Mouse (Mus musculus): ENCODE data around the gene Uroc1.

Gene Uroc1

DNA sequence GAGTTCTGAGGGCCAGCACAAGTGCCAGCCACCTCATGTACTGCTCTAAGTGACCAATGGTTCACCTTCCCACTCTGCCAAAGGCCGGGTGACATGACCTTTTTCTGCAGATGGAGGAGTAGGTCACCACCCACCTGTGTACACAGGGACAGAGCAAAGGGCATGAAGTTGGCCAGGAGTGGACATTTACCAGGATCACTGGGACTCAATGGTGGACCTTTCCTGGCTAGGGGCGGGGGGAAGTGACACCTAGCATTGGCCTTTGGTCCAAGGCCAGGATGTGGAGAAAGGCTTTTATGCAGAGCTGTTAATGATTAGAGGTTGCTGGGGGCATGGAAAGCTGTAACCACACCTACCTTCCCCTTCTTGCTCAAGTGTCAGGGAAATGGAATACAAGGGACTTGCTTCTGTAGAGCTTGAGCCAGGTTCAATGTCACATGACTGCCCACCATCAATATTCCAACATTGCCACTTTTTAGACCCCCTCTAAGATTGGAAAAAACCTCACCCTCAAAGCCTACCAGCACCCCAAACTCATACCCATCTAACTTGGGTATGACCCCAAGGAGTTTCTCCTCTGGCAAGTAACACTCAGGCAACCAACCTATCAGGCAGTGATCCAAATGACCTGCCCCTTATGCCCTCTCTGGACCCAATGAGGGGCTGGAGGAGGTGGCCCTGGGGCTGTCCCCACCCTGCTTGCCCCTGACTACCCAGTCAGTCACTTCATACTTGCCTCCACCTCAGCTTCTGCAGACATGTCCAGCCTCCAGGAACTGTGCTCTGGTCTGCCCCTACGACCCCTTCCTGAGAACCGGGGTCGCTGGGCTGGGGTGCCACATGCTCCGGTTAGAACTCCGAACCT, at the start of gene Uroc1:
Gene Uroc1 (plus strand): TSS at position 724 of the 865 bp plus-strand sequence.
- DNase-seq (ENCODE audit: low spot score in 2 of 2), result no peak

DNA sequence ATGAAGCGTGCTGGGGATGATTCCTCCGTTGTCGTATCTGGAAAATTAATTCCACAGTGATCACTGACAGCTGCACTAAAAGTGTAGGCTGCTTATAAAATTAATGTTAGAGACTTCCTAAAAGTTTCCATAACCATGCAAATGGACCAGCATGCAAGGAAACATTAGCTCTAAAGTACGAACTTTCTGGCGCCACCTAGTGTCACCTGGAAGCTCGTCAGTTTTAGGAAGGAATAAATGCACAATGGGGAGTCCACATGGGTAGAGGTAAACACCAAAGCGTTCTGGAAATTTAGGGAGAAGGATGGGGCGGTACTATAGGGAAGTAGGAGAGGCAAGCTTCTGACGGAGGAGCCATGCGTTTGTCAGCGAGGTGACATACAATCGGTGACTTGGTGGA, 44.8 kb upstream of the Uroc1 start:
- DNase-seq (ENCODE audit: low spot score in 2 of 2), result peak in 1 of 2 experiments; percentile 33

DNA sequence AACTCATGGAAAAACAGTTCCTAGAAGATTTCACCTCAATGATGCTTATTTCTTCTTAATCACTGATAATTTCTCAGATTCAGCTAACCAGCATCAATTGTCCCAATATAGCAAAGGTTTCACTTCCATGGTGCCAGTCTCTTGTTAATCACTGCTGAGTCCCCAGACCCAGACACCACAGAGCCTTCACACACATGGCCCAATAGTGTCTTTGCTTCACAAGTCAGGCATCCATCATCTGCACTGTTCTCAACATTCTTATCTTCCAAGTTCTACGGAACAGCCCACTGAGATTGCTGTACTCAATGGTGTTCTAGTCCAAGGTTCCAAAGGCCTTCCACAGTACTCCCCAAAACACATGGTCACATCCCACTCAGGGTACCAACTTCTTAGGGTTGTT, 32.2 kb upstream of the Uroc1 start, which contains the start of gene BC048671:
Gene BC048671 (plus strand): TSS at position 301 of the 400 bp plus-strand sequence.
- DNase-seq (ENCODE audit: low spot score in 2 of 2), result no peak

DNA sequence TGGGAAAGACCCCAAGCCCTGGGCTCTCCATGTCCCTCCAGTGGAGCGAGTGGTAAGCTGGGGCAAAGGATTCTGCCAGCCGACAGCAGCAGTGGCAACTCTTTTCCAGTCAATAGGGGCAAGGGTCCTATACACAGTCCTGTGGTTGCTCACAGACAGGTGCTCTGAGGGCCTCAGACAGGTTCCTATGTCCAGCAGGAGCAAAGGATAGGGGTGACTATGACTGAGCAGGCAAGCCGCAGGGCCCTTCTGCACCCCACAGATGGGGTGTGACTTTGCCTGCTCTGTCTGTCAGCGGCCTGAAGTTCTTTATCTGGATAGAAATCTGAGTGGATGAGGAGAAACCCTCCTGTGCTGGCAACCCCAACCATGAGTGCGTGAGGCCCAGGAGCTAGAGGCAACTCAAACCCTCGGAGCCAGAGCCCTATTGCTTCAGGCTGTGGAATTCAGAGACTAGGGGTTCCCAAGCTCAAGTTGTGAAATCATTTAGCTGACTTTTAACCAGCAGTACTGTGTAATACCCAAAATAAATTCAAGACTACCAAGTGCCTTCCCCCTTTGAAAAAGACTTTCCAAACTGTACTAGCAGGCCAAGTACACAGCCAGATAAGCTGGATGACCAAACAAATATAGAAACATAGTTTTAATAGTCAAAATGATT, 26.6 kb upstream of the Uroc1 start:
- DNase-seq (ENCODE audit: low spot score in 2 of 2), result no peak

DNA sequence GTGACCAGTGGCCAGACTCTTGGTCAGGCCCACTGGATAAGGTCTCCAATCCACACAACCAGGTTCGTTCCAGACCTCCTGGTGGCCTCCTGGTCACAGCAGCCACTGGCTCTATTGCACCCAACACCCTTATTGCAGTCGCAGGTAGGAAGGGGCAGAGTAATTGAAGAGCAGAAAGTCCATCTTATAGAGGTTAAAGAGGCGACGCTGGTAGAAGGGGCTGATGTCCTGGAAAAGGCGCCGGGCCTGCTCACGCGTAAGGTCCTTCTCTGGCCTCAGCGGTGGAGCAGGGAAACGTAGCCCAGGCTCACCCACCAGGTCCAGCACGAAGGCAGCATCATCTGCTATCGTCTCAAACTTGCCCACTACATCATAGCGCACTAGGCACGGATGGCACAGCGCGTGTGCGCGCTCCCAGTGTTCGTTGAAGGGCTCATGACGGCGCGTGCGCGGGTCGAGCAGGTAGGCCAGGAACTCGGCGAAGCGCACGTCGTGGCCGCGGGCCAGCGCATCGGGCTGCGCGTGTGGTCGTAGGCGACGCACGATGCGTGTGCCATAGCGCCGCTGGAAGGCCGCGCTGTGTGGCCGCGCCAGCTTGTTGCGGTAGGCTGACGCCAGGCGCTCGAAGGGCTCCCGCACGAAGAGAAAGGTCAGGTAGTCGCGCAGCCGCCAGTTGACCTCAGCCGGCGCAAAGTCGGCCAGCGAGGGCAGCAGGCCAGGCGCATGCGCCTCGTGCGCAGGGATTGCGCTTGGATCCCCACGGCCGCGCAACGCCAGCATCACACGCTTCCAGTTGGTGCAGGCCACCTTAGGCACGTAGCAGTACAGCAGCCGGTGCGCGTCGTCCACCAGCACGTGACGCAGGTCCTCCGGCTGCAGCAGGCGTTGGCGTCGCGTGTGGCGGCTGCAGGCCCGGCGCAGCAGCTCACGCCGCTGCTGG, 24.0 kb upstream of the Uroc1 start:
- no peak for DNase-seq (ENCODE audit: low spot score in 2 of 2)

DNA sequence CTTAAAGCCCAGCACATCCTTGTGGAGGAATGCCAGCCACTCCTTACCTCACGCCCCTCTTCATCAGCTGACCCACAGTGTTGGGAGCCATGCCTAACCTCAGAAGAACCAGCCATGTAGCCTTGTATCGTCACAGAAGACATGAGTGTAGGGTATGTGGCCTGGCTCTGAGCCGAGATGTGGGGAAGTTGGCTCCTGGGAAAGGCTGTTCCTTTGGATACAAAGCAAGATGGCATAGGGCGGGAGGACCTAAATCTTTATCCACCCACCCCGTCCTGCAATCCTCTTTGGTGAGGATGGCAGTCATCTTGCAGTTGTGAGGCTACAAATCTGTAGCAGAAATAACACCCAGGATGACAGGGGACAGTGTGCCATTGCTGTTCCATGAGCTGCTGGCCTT, 17.1 kb upstream of the Uroc1 start:
- DNase-seq (ENCODE audit: low spot score in 2 of 2), result peak in 1 of 2 experiments; percentile 28

DNA sequence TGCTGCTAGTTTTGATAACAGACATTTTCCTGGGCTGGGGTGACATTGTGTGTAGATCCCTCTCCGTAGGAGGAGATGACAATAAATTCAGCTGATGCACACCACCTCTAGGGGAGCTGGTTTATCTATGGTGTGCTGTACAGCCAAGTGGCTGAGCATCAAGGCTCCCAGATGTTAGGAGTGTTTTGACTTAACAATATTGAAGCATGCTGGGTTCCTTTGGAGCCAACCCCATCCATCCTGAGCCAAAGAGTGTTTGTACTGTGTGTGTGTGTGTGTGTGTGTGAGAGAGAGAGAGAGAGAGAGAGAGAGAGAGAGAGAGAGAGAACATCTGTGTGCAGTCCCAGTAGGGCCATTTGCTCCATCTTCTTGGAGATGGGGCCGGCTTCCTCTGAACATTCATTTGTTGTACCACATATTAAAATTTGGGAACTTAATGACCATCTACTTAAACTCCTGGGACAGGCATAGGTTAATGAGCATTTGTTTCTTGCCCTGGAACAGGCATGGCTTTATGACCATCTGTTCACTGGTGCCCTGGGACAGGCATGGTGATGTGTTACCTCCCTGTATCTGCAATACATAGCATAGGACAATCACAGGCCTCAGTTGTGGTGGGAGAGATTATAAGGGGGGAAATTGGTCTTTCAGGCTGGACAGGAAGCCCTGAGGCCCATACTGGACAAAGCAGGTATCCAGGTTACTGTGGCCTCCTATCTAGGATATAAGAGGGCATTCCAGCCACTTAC, 15.4 kb upstream of the Uroc1 start:
- no peak for DNase-seq (ENCODE audit: low spot score in 2 of 2)

DNA sequence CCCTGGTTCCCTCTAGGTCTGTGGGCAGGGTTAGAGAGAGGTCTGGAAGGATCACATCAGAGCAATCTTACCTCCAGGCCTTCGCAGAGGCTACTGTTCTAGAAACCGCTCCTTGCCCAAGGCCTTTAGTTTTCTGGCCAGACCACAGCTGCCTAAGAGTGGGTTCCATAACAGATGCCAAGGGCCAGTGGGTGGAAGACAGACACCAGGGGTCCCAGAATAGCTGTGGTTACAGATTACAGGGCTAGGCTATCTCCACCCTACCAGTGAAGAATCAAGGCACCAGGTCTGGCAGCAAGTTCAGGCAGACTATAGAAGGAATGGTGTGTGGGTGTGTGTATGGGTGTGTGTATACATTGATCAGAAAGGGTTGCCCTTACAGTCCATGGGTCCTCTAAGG, 14.1 kb upstream of the Uroc1 start:
- no peak for DNase-seq (ENCODE audit: low spot score in 2 of 2)

DNA sequence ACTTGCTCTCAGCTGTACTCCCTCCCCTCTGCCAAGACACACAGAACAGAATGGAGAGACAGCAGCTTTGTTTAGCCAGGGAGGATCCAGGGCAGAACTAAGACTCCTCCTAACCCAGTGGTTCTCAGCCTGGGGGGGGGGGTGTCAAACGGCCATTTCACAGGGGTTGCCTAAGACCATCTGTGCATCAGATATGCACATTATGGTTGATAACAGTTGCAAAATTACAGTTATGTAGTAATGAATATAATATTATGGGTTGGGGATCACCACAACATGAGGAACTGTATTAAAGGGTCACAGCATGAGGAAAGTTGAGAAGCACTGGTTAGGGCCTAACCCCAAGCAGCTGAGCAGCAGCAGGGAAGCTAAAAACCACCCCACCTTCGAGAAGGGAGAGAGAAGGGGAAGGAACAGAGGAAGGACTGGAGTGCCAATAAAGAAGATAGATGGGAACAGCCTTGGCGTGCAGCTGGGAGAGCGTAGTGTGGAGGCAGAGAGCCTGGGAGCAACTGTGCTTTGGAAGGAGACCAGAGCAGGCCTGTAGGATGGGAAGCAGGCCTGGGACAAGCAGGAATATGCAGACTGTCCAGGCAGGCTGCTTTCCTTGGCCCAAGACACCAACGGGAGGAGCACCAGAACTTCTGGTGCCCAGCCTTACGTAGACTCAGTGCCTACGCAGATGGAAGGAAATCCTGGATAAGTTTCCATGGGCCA, 13.5 kb upstream of the Uroc1 start:
- peak in 1 of 2 experiments; percentile 31 for DNase-seq (ENCODE audit: low spot score in 2 of 2)

DNA sequence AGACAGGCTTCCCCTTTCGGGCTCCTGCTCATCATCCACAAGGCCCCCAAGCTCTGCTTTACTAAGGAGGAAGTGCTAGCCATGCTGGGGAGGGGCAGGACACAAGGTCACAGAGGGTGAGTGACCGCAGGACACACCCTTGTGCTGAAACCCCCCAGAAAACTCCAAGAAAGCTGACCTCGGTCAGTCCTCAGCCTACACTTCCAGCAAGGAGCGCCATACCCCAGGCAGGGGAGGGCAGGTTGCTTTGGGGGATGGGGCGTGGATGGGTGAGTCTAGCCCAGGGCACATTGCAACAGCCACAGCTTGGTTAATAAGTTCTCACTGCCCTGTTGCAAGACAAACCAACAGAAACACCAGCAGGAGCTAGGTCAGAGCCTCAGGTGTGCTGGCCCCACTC, 12.7 kb upstream of the Uroc1 start:
- DNase-seq (ENCODE audit: low spot score in 2 of 2), result no peak

DNA sequence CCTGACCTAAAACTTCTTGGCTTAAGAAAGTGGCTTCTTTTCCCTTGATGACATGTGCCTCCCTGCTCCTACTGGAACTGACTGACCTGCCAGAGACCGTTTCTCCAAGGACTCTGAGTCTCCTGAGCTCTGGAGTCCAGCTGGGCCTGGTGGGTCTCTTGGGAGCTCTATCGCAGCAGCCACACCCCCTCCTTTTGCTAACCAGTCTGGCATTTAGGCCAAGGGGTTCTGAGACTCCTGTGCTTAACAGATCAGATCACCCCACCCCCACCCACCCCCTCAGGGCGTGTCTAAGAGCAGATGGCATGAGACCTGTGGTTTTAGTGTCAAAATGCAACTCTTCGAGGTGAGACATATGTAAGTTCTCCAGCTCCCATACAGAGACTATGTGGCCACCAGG, 11.3 kb upstream of the Uroc1 start:
- DNase-seq (ENCODE audit: low spot score in 2 of 2), result no peak

DNA sequence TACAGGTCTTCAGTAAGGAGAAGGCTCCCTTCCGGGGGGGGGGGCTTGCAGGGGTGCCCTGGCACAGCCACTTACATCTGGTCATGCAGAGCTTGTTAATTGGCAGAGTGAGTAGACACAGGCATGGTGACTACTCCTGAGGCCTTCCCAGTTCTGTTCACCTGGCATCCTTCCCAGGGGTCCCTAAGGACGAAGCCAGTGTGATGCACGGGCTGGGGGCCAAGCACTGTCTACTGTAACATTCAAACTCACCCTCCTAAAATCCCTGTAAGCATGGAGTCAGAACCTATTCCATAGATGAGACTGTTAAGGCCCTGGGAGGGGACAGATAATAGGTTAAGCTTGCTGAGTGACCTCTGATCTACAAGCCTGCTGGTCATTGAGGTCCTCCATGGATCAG, 9.1 kb upstream of the Uroc1 start:
- no peak for DNase-seq (ENCODE audit: low spot score in 2 of 2)

DNA sequence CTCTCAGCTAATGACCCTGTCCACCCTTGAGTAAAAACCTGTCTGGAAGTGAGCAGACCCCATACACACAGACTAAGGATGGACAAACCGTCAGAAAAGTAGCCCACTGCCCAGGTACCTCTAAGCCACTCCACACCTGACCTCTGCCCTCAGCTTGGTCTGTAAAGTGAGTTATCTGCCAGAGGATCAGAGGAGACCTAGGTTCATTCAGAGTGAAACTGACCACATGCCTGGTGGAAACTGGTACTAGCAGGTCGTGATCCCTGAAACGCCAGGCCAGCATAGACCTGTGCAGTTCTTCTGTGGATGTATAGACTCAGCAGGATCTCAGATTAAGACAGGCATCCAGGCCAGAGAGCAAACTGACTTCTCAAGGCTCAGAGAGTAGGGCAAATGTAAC, 8.6 kb upstream of the Uroc1 start:
- DNase-seq (ENCODE audit: low spot score in 2 of 2), result no peak

DNA sequence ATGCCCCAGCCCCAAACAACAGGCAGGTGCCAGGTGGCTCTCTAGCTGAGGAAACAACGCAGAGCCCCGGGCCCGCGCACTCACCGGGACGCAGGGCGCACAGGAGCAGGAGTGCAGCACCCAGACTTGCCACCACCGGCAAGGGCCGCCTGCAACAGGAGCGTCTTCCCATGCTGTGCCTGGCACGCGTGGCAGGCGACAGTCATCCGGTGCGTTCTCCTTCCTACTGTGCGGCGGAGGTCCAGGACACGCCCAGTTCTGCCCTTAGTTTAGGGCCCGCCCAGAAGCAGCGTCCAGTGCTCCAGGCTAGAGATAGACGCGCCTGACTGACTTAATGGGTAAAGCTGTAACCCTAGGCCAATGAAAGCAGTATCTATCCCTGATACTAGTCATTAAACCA, 8.1 kb upstream of the Uroc1 start, which contains the start of gene Chst13:
Gene Chst13 (minus strand): TSS at position 195 of the 400 bp plus-strand sequence.
- no peak for DNase-seq (ENCODE audit: low spot score in 2 of 2)

DNA sequence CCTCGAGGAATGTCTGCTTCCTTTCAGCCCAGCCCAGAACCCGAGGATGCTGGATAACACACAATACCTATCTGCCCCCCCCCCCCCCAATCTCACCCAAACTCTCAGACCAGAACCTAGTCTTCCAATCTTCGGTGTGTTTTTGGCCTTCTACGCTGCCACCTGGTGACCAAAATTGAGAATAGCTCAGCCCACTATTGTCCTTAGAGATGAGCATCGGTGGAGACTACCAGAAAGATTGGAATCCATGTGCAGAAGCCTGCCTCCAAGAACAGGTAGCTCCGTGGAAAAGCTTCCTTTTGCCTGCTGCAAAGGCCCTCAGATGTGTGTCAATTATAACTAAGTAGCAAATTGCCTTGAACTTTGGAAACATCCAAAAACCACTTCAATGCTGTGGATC, 5.4 kb upstream of the Uroc1 start:
- peak; percentile 39 to 40 for DNase-seq (ENCODE audit: low spot score in 2 of 2)

DNA sequence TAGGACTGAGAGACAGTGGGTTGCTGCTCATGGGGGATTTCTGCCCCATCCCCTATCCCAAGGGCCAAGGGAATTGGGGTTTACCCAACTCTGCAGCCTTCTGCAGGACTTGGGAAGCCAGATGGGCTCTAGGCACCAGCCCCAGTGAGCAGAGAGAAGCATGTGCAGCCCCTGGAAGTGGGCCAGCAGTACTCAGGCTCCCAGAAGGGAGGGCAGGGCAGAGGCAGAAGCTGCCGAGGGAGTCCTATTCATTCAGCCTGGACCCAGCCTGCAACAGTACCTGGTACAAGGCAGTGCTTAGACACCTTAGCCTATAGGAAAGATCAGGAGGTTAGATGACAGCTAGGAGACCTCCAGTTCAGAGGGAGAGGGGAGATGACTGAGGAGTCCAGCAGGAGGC, 3.1 kb upstream of the Uroc1 start:
- peak; percentile 79 for DNase-seq (ENCODE audit: low spot score in 2 of 2)

DNA sequence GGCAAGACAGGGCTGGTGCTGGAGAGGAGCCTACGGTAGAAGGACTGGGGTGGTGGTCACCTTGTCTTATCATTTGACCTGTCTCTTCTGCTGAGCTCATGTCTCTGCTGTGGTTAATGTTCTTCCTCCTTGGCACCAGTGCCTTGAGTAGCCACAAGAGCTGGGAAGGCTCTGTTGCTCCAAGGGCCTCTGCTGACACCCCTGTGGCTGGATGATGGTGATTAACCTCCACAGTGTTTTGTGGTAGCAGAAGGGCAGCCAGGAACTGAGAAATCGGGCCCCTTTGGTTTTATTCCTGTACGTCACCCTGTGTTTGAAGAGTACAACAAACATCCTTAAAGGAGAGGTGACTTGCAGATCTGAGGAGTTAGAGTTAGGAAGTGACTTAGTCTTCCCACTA, 1.2 kb downstream of the Uroc1 start:
- DNase-seq (ENCODE audit: low spot score in 2 of 2), result no peak

DNA sequence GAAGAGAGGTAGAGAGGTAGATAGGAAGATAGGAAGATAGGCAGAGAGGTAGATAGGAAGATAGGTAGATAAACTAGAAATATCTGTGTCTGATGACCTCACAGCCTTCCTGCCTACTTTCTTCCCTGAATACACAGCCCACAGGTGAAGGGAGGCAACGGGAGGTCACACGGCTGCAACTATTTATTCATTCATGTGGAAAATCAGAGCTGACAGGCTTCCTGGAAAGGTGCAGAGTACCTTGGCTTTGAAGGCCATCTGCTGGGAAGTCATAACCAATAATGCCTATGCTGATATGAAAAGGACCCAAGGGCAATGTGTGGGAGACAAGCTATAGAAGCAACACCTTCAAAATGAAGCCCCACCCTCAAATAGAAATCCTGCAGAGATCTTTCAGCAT, 9.3 kb downstream of the Uroc1 start:
- no peak for DNase-seq (ENCODE audit: low spot score in 2 of 2)

DNA sequence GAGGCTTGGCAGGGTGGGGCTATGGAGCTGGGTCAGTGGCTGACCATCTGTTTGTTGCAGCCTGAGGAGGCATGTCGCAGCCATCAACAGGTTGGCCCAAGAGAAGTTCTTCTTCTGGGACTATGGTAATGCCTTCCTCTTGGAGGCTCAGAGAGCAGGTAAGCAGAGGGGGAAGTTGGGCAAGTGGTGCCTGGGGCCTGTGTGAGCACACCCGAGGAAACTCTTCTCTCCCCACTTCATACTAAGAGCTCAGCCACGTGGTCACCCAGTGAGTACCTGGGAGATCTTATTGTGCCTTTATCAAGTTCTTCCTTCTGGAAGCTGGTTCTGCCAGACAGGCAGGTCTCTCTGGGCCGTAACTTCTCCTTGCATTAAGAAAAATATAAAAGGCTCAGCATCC, 14.1 kb downstream of the Uroc1 start:
- DNase-seq (ENCODE audit: low spot score in 2 of 2), result no peak

DNA sequence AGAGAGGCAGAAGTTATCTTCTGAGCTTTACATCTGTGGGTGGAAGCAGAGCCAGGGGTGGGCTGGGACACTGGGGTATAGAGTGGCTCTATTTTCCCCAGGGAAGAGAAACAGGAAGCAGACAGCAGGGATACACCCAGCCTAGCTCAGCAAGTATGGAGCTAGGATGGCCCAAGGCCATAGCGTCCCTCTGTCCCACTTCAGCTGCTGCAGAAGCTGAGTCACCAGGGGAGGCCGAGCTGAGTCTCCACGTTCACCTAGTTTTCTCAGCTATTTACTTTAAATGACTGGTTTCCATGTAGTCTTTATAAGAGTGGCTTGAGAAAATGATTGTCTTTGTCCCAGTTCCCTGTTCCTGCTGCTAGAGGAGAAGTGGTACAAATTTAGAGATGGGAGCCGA, 15.4 kb downstream of the Uroc1 start:
- DNase-seq (ENCODE audit: low spot score in 2 of 2), result no peak

DNA sequence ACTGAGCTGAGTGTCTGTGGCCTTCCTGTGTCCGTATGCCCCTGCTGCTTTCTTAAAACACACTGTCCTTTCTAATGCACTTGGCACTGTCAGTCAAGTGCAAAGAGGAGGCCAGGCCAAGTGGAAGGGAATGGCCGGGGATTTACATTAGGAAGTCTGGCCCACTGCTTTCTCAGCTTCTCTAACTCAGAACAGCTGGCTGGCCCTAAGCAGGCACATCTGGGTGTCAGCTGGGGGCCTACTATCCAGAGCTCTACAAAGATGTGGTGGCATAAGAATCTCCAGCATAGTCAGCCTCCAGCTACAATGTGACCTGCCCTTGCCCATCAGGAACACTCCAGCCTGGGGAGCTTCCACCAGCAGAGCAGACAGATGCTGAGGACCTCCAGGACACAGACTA, 16.9 kb downstream of the Uroc1 start:
- DNase-seq (ENCODE audit: low spot score in 2 of 2), result no peak
